Comparison of ENCODE assay signal across 7 mouse cellular contexts in genomic region chr10:93933980-93934379, GRCm38 (mm10). TPM values are rescaled to one million over a fixed set of nuclear protein-coding genes. Genes with fewer than 3 reads are reported as not detected.
DNase-seq lines count a peak whose midpoint lies in the region; ATAC-seq and TF ChIP-seq lines count a peak whose summit lies in the region.

No protein-coding gene starts in this region.

- peak; percentile 35 for DNase-seq in kidney, postnatal 0 days (ENCODE audit: low spot score)
- DNase-seq in kidney, adult 18-20 months = no peak
- DNase-seq in adrenal gland, adult 18-20 months (ENCODE audit: low spot score in 2 of 2) = peak; percentile 32 to 54
- peak; percentile 19 to 32 for DNase-seq in gastrocnemius, postnatal 36 days
- peak; percentile 79 for DNase-seq in midbrain, postnatal 0 days (ENCODE audit: low spot score)
- no peak for DNase-seq in thymus, postnatal 25 days

- H3ac ChIP-seq in C2C12 (ENCODE audit: control insufficient read depth, insufficient read length, low read depth) = no peak overlapping the region

- no peak overlapping the region for H3K4me2 ChIP-seq in kidney, postnatal 0 days (ENCODE audit: low read length)
- no peak overlapping the region for H3K4me2 ChIP-seq in midbrain, postnatal 0 days (ENCODE audit: low read depth, low read length, poor library complexity, severe bottlenecking)

- intact Hi-C loops in gastrocnemius, postnatal 36 days (cut with DNase I) = loop anchor here (5.0 kb wide), 1 partner anchor 112 kb away; no protein-coding TSS in a partner anchor

- no peak; the same call in 1 of the 2 replicates for ATAC-seq in kidney, postnatal 0 days (replicated peaks; ENCODE audit: low FRiP score, low read depth)
- peak; percentile 47; the same call in 1 of the 2 replicates for ATAC-seq in midbrain, postnatal 0 days (ENCODE audit: low FRiP score)

- H3K4me3 ChIP-seq in kidney, postnatal 0 days (replicated peaks; ENCODE audit: low read depth, low read length) = no peak overlapping the region
- H3K4me3 ChIP-seq in C2C12 (ENCODE audit: insufficient read depth, poor library complexity, severe bottlenecking) = no peak overlapping the region
- H3K4me3 ChIP-seq in midbrain, postnatal 0 days (ENCODE audit: low read depth, low read length) = no peak overlapping the region

- H3K27me3 ChIP-seq in kidney, postnatal 0 days (ENCODE audit: insufficient read depth, low read length) = no peaks in the 10 kb centered on the region
- no peaks in the 10 kb centered on the region for H3K27me3 ChIP-seq in C2C12 (ENCODE audit: control insufficient read depth, insufficient read depth, insufficient read length)
- no peaks in the 10 kb centered on the region for H3K27me3 ChIP-seq in midbrain, postnatal 0 days (ENCODE audit: insufficient read depth, low read length)

- no peak for TF ChIP-seq CTCF in kidney, postnatal 0 days (IDR thresholded peaks at IDR 0.05; ENCODE audit: low read depth)
- no peak for TF ChIP-seq CTCF in C2C12 (IDR thresholded peaks at IDR 0.05; ENCODE audit: control insufficient read depth, insufficient read depth, insufficient read length)
- no peak for TF ChIP-seq CTCF in midbrain, postnatal 0 days (IDR thresholded peaks at IDR 0.05)

- no peaks in the 10 kb centered on the region for H3K9me3 ChIP-seq in kidney, postnatal 0 days (replicated peaks; ENCODE audit: low read length)
- no peaks in the 10 kb centered on the region for H3K9me3 ChIP-seq in midbrain, postnatal 0 days (ENCODE audit: low read length)

- 40% methylated on average over 9 of the region's 9 CpGs for WGBS in kidney, postnatal 0 days
- WGBS in midbrain, postnatal 0 days = 42% methylated on average over 9 of the region's 9 CpGs

- H3K79me2 ChIP-seq in C2C12 (ENCODE audit: control insufficient read depth, insufficient read depth) = no peaks in the 10 kb centered on the region

- no peaks in the 10 kb centered on the region for H3K36me3 ChIP-seq in kidney, postnatal 0 days (ENCODE audit: insufficient read depth, low read length)
- no peaks in the 10 kb centered on the region for H3K36me3 ChIP-seq in C2C12 (ENCODE audit: control insufficient read depth, insufficient read depth)
- no peaks in the 10 kb centered on the region for H3K36me3 ChIP-seq in midbrain, postnatal 0 days (ENCODE audit: insufficient read depth, low read length)

- H3K79me3 ChIP-seq in C2C12 (ENCODE audit: low read depth) = no peaks in the 10 kb centered on the region

- H3K4me1 ChIP-seq in kidney, postnatal 0 days (replicated peaks; ENCODE audit: insufficient read depth, low read length) = no peaks in the 10 kb centered on the region
- no peaks in the 10 kb centered on the region for H3K4me1 ChIP-seq in midbrain, postnatal 0 days (ENCODE audit: insufficient read depth, low read length)

- no peak overlapping the region for H3K9ac ChIP-seq in kidney, postnatal 0 days (ENCODE audit: low read depth, low read length)
- H3K9ac ChIP-seq in midbrain, postnatal 0 days (replicated peaks; ENCODE audit: low read length, poor library complexity, severe bottlenecking) = no peak overlapping the region

- H3K27ac ChIP-seq in kidney, postnatal 0 days = no peak overlapping the region
- no peak overlapping the region for H3K27ac ChIP-seq in midbrain, postnatal 0 days (ENCODE audit: low read depth, low read length)

TF ChIP-seq in C2C12, 6 proteins besides CTCF, POLR2A, EP300 and RAD21:
- TF ChIP-seq FOSL1 (IDR thresholded peaks at IDR 0.05; ENCODE audit: insufficient read depth, low read length, poor library complexity, severe bottlenecking) (peak; percentile 10), MAX (IDR thresholded peaks at IDR 0.05) (peak; percentile 15), CEBPB (IDR thresholded peaks at IDR 0.05; ENCODE audit: low read depth) (no peak), USF1 (IDR thresholded peaks at IDR 0.05; ENCODE audit: low read depth) (no peak), MYOD1 (IDR thresholded peaks at IDR 0.05; ENCODE audit: control insufficient read depth, insufficient read length, low read depth) (peak; percentile 31), MYOG (IDR thresholded peaks at IDR 0.05; ENCODE audit: control insufficient read depth, extremely low read depth, insufficient read length) (no peak)

RNA-seq across cellular contexts. Expression of gene Metap2, which starts 37.1 kb away (rescaled TPM):
- polyA plus RNA-seq in kidney, postnatal 0 days (2015; fragmentation: Nextera tagmentation; extraction: Ambion mirVana) = 187 and 188 TPM in 2 replicates
- 205 TPM for polyA plus RNA-seq in C2C12 (2012; fragmentation: generic; extraction: Trizol)
- total RNA-seq in adrenal gland, adult 18-20 months (2021) = 100 to 1,000 TPM; 145 to 178 TPM
- total RNA-seq in gastrocnemius, postnatal 36 days (2021) = 100 to 1,000 TPM; 156 to 159 TPM
- 50.6 and 76.6 TPM in 2 replicates for total RNA-seq in midbrain, postnatal 0 days (2014; rRNA removed)
- 149 and 168 TPM in 2 replicates for polyA plus RNA-seq in midbrain, postnatal 0 days (2015; fragmentation: Nextera tagmentation; extraction: Ambion mirVana)

Comparison
In these comparisons a context has a peak if more than half of its experiments do, and no peak if none do; other contexts are left out.
1. DNase-seq: peak in kidney, postnatal 0 days (single experiment), adrenal gland, adult 18-20 months (2 of 2), gastrocnemius, postnatal 36 days (2 of 2) and midbrain, postnatal 0 days (single experiment); none in kidney, adult 18-20 months (single experiment) and thymus, postnatal 25 days (single experiment).